Mouse (Mus musculus): ENCODE data around the gene Adcy4. TPM values are rescaled to one million over a fixed set of nuclear protein-coding genes. Genes with fewer than 3 reads are reported as not detected.
A peak's percentile ranks its signal among the peaks of the same experiment; 100 is the strongest.

Adcy4 gene
- total and polyA plus RNA-seq, 3 experiments = 0.05 to 0.16 TPM; not detected in 1

- no peak for TF ChIP-seq GATA1 (IDR thresholded peaks at IDR 0.05; ENCODE audit: borderline replicate concordance, low read length)
- TF ChIP-seq GATA2 (IDR thresholded peaks at IDR 0.05; ENCODE audit: borderline replicate concordance, low read depth, low read length) = no peak
- no peak for TF ChIP-seq POLR2AphosphoS5 (IDR thresholded peaks at IDR 0.05; ENCODE audit: insufficient replicate concordance, low read depth, low read length)
- no peak for TF ChIP-seq CTCF (IDR thresholded peaks at IDR 0.05; ENCODE audit: low read depth, low read length)
- no peak for TF ChIP-seq TAL1 (conservative IDR thresholded peaks at IDR 0.05; ENCODE audit: low read depth, low read length)
- ATAC-seq (ENCODE audit: extremely low read depth, insufficient number of reproducible peaks, low FRiP score, poor library complexity, severe bottlenecking) (no peak), DNase-seq (ENCODE audit: low spot score) (no peak)
- H3K4me1 ChIP-seq (ENCODE audit: insufficient read depth, low read depth, low read length) = peaks cover 64% of the 10 kb centered on the region
- H3K9me3 ChIP-seq (replicated peaks) = no peaks in the 10 kb centered on the region
- peak overlapping the region; percentile 88 for H3K4me3 ChIP-seq (ENCODE audit: low read depth, low read length)
- peaks cover 51% of the 10 kb centered on the region for H3K36me3 ChIP-seq (replicated peaks)
- H3K27me3 ChIP-seq (ENCODE audit: insufficient read depth, low read length) = no peaks in the 10 kb centered on the region
These were observed 62.8 kb downstream of the Adcy4 start for GRCm38 (mm10) chr14:55721076-55721475.

GRCm38 (mm10) chr14:55720666-55721065 is 63.2 kb downstream of the Adcy4 start:
- no peak for DNase-seq (ENCODE audit: low spot score)
- TF ChIP-seq POLR2AphosphoS5 (IDR thresholded peaks at IDR 0.05; ENCODE audit: insufficient replicate concordance, low read depth, low read length) (no peak), CTCF (IDR thresholded peaks at IDR 0.05; ENCODE audit: low read depth, low read length) (no peak), GATA2 (IDR thresholded peaks at IDR 0.05; ENCODE audit: borderline replicate concordance, low read depth, low read length) (no peak), GATA1 (IDR thresholded peaks at IDR 0.05; ENCODE audit: borderline replicate concordance, low read length) (no peak), TAL1 (conservative IDR thresholded peaks at IDR 0.05; ENCODE audit: low read depth, low read length) (no peak)
- peaks cover 64% of the 10 kb centered on the region for H3K4me1 ChIP-seq (ENCODE audit: insufficient read depth, low read depth, low read length)
- H3K27me3 ChIP-seq (ENCODE audit: insufficient read depth, low read length) = no peaks in the 10 kb centered on the region
- H3K4me3 ChIP-seq (ENCODE audit: low read depth, low read length) = no peak overlapping the region
- H3K9me3 ChIP-seq (replicated peaks) = no peaks in the 10 kb centered on the region
- ATAC-seq (ENCODE audit: extremely low read depth, insufficient number of reproducible peaks, low FRiP score, poor library complexity, severe bottlenecking) = no peak
- peaks cover 54% of the 10 kb centered on the region for H3K36me3 ChIP-seq (replicated peaks)

GRCm38 (mm10) chr14:55719737-55720136 is 64.2 kb downstream of the Adcy4 start:
- H3K27me3 ChIP-seq (ENCODE audit: insufficient read depth, low read length) = no peaks in the 10 kb centered on the region
- TF ChIP-seq POLR2AphosphoS5 (IDR thresholded peaks at IDR 0.05; ENCODE audit: insufficient replicate concordance, low read depth, low read length) (no peak), GATA1 (IDR thresholded peaks at IDR 0.05; ENCODE audit: borderline replicate concordance, low read length) (no peak), GATA2 (IDR thresholded peaks at IDR 0.05; ENCODE audit: borderline replicate concordance, low read depth, low read length) (no peak), CTCF (IDR thresholded peaks at IDR 0.05; ENCODE audit: low read depth, low read length) (no peak), TAL1 (conservative IDR thresholded peaks at IDR 0.05; ENCODE audit: low read depth, low read length) (no peak)
- DNase-seq (ENCODE audit: low spot score) (no peak), ATAC-seq (ENCODE audit: extremely low read depth, insufficient number of reproducible peaks, low FRiP score, poor library complexity, severe bottlenecking) (no peak)
- H3K36me3 ChIP-seq (replicated peaks) = peaks cover 56% of the 10 kb centered on the region
- H3K4me3 ChIP-seq (ENCODE audit: low read depth, low read length) = no peak overlapping the region
- H3K9me3 ChIP-seq (replicated peaks) = no peaks in the 10 kb centered on the region
- peaks cover 65% of the 10 kb centered on the region for H3K4me1 ChIP-seq (ENCODE audit: insufficient read depth, low read depth, low read length)

Other genes with a start within 250 kb of the Adcy4 start
Only the 20 nearest of the 35 such genes appear.
- 7.2 and 10.9 TPM in 2 replicates for gene Gm49378, start 146.2 kb downstream of the Adcy4 start, total RNA-seq (2014; fragmentation: Nextera tagmentation)
- gene Gm49378, start 146.2 kb downstream of the Adcy4 start, total RNA-seq (2017) = 2.9 and 4.6 TPM in 2 replicates
- 2.4 TPM in 1 of 2 replicates, not detected in the other for gene Gm49378, start 146.2 kb downstream of the Adcy4 start, polyA plus RNA-seq (2012)
- 35.1 and 40.6 TPM in 2 replicates for gene Tm9sf1, start 140.3 kb downstream of the Adcy4 start, total RNA-seq (2014; fragmentation: Nextera tagmentation)
- gene Tm9sf1, start 140.3 kb downstream of the Adcy4 start, total RNA-seq (2017) = 54.0 and 57.7 TPM in 2 replicates
- gene Tm9sf1, start 140.3 kb downstream of the Adcy4 start, polyA plus RNA-seq (2012) = 14.6 and 14.8 TPM in 2 replicates
- gene Tssk4, start 133.9 kb downstream of the Adcy4 start, total RNA-seq (2014; fragmentation: Nextera tagmentation) = 4.0 and 4.2 TPM in 2 replicates
- 1.9 and 2.3 TPM in 2 replicates for gene Tssk4, start 133.9 kb downstream of the Adcy4 start, total RNA-seq (2017)
- gene Tssk4, start 133.9 kb downstream of the Adcy4 start, polyA plus RNA-seq (2012) = 0.17 and 0.26 TPM in 2 replicates
- gene Mdp1, start 123.6 kb downstream of the Adcy4 start, total RNA-seq (2014; fragmentation: Nextera tagmentation) = 18.4 and 28.0 TPM in 2 replicates
- gene Mdp1, start 123.6 kb downstream of the Adcy4 start, total RNA-seq (2017) = 45.8 and 46.5 TPM in 2 replicates
- gene Mdp1, start 123.6 kb downstream of the Adcy4 start, polyA plus RNA-seq (2012) = 9.4 and 12.2 TPM in 2 replicates
- gene Gmpr2, start 112.2 kb downstream of the Adcy4 start, total RNA-seq (2014; fragmentation: Nextera tagmentation) = 27.7 and 30.8 TPM in 2 replicates
- gene Gmpr2, start 112.2 kb downstream of the Adcy4 start, total RNA-seq (2017) = 40.5 and 42.7 TPM in 2 replicates
- gene Gmpr2, start 112.2 kb downstream of the Adcy4 start, polyA plus RNA-seq (2012) = 20.0 and 24.7 TPM in 2 replicates
- gene Nedd8, start 112.0 kb downstream of the Adcy4 start, total RNA-seq (2014; fragmentation: Nextera tagmentation) = 234 and 266 TPM in 2 replicates
- 488 and 566 TPM in 2 replicates for gene Nedd8, start 112.0 kb downstream of the Adcy4 start, total RNA-seq (2017)
- gene Nedd8, start 112.0 kb downstream of the Adcy4 start, polyA plus RNA-seq (2012) = 112 and 128 TPM in 2 replicates
- 51.4 and 55.1 TPM in 2 replicates for gene Tinf2, start 102.3 kb downstream of the Adcy4 start, total RNA-seq (2014; fragmentation: Nextera tagmentation)
- gene Tinf2, start 102.3 kb downstream of the Adcy4 start, total RNA-seq (2017) = 42.4 and 42.7 TPM in 2 replicates
- gene Tinf2, start 102.3 kb downstream of the Adcy4 start, polyA plus RNA-seq (2012) = 41.7 and 44.2 TPM in 2 replicates
- gene Tgm1, start 70.2 kb downstream of the Adcy4 start, total RNA-seq (2014; fragmentation: Nextera tagmentation) = 10.5 and 11.5 TPM in 2 replicates
- gene Tgm1, start 70.2 kb downstream of the Adcy4 start, total RNA-seq (2017) = 11.7 and 13.1 TPM in 2 replicates
- 26.6 and 31.1 TPM in 2 replicates for gene Tgm1, start 70.2 kb downstream of the Adcy4 start, polyA plus RNA-seq (2012)
- 11.9 and 12.4 TPM in 2 replicates for gene Rabggta, start 61.8 kb downstream of the Adcy4 start, total RNA-seq (2014; fragmentation: Nextera tagmentation)
- 15.2 and 17.3 TPM in 2 replicates for gene Rabggta, start 61.8 kb downstream of the Adcy4 start, total RNA-seq (2017)
- gene Rabggta, start 61.8 kb downstream of the Adcy4 start, polyA plus RNA-seq (2012) = 19.3 and 27.6 TPM in 2 replicates
- gene Dhrs1, start 38.4 kb downstream of the Adcy4 start, total RNA-seq (2014; fragmentation: Nextera tagmentation) = 67.7 and 86.7 TPM in 2 replicates
- 39.3 and 57.2 TPM in 2 replicates for gene Dhrs1, start 38.4 kb downstream of the Adcy4 start, total RNA-seq (2017)
- 4.2 and 6.5 TPM in 2 replicates for gene Dhrs1, start 38.4 kb downstream of the Adcy4 start, polyA plus RNA-seq (2012)
- gene Nop9, start 38.4 kb downstream of the Adcy4 start, total RNA-seq (2014; fragmentation: Nextera tagmentation) = 23.0 and 32.6 TPM in 2 replicates
- gene Nop9, start 38.4 kb downstream of the Adcy4 start, total RNA-seq (2017) = 22.3 and 23.5 TPM in 2 replicates
- gene Nop9, start 38.4 kb downstream of the Adcy4 start, polyA plus RNA-seq (2012) = 45.5 and 56.5 TPM in 2 replicates
- not detected in 2 replicates for gene Cideb, start 25.6 kb downstream of the Adcy4 start, total RNA-seq (2014; fragmentation: Nextera tagmentation)
- 0.38 TPM in 1 of 2 replicates, not detected in the other for gene Cideb, start 25.6 kb downstream of the Adcy4 start, total RNA-seq (2017)
- gene Cideb, start 25.6 kb downstream of the Adcy4 start, polyA plus RNA-seq (2012) = not detected in 2 replicates
- 0.44 TPM in 1 of 2 replicates, not detected in the other for gene Ltb4r2, start 22.7 kb downstream of the Adcy4 start, total RNA-seq (2014; fragmentation: Nextera tagmentation)
- 0.11 and 0.12 TPM in 2 replicates for gene Ltb4r2, start 22.7 kb downstream of the Adcy4 start, total RNA-seq (2017)
- gene Ltb4r2, start 22.7 kb downstream of the Adcy4 start, polyA plus RNA-seq (2012) = 0.12 TPM in 1 of 2 replicates, not detected in the other
- 0.53 TPM in 1 of 2 replicates, not detected in the other for gene Ltb4r1, start 18.1 kb downstream of the Adcy4 start, total RNA-seq (2014; fragmentation: Nextera tagmentation)
- 0.11 and 0.17 TPM in 2 replicates for gene Ltb4r1, start 18.1 kb downstream of the Adcy4 start, total RNA-seq (2017)
- gene Ltb4r1, start 18.1 kb downstream of the Adcy4 start, polyA plus RNA-seq (2012) = 1.0 and 1.2 TPM in 2 replicates
- 0.53 TPM in 1 of 2 replicates, not detected in the other for gene Ripk3, start 4.8 kb upstream of the Adcy4 start, total RNA-seq (2014; fragmentation: Nextera tagmentation)
- gene Ripk3, start 4.8 kb upstream of the Adcy4 start, total RNA-seq (2017) = 0.23 and 0.27 TPM in 2 replicates
- 0.29 and 0.51 TPM in 2 replicates for gene Ripk3, start 4.8 kb upstream of the Adcy4 start, polyA plus RNA-seq (2012)
- gene Nfatc4, start 39.0 kb upstream of the Adcy4 start, total RNA-seq (2014; fragmentation: Nextera tagmentation) = not detected in 2 replicates
- gene Nfatc4, start 39.0 kb upstream of the Adcy4 start, total RNA-seq (2017) = 0.12 and 0.71 TPM in 2 replicates
- 0.04 TPM in 1 of 2 replicates, not detected in the other for gene Nfatc4, start 39.0 kb upstream of the Adcy4 start, polyA plus RNA-seq (2012)
- gene Nynrin, start 69.9 kb upstream of the Adcy4 start, total RNA-seq (2014; fragmentation: Nextera tagmentation) = 4.5 and 5.6 TPM in 2 replicates
- 3.0 TPM in 2 replicates for gene Nynrin, start 69.9 kb upstream of the Adcy4 start, total RNA-seq (2017)
- gene Nynrin, start 69.9 kb upstream of the Adcy4 start, polyA plus RNA-seq (2012) = 3.7 and 4.2 TPM in 2 replicates
- gene Cbln3, start 100.3 kb upstream of the Adcy4 start, total RNA-seq (2014; fragmentation: Nextera tagmentation) = 0.53 TPM in 1 of 2 replicates, not detected in the other
- 0.58 and 0.66 TPM in 2 replicates for gene Cbln3, start 100.3 kb upstream of the Adcy4 start, total RNA-seq (2017)
- 0.20 and 0.35 TPM in 2 replicates for gene Cbln3, start 100.3 kb upstream of the Adcy4 start, polyA plus RNA-seq (2012)
- gene Khnyn, start 100.9 kb upstream of the Adcy4 start, total RNA-seq (2014; fragmentation: Nextera tagmentation) = 25.6 and 29.4 TPM in 2 replicates
- 75.1 and 81.7 TPM in 2 replicates for gene Khnyn, start 100.9 kb upstream of the Adcy4 start, total RNA-seq (2017)
- gene Khnyn, start 100.9 kb upstream of the Adcy4 start, polyA plus RNA-seq (2012) = 12.6 and 15.5 TPM in 2 replicates
- gene Sdr39u1, start 116.2 kb upstream of the Adcy4 start, total RNA-seq (2014; fragmentation: Nextera tagmentation) = not detected in 2 replicates
- 2.2 and 2.8 TPM in 2 replicates for gene Sdr39u1, start 116.2 kb upstream of the Adcy4 start, total RNA-seq (2017)
- not detected in 2 replicates for gene Sdr39u1, start 116.2 kb upstream of the Adcy4 start, polyA plus RNA-seq (2012)